19 mouse cellular contexts compared by ENCODE assay signal in genomic region chr8:26266384-26266783, GRCm38 (mm10).
DNase-seq lines count a peak whose midpoint lies in the region; ATAC-seq and TF ChIP-seq lines count a peak whose summit lies in the region.
"Had no signal": no experiment of that assay in that cellular context is flagged by ENCODE, and none has a peak within 500 bp of the region (broad histone marks: within the 10 kb centered on the region; RNA-seq: fewer than 3 reads in every experiment).

No protein-coding gene starts in this region.

- no peak for TF ChIP-seq POLR2A in limb, embryonic 14.5 days (IDR thresholded peaks at IDR 0.05; ENCODE audit: borderline replicate concordance, extremely low read depth, insufficient read depth, insufficient read length)

- no peak for ATAC-seq in midbrain, postnatal 0 days (ENCODE audit: low FRiP score)
- no peak for ATAC-seq in midbrain, embryonic 16.5 days
- ATAC-seq in limb, embryonic 14.5 days (ENCODE audit: low FRiP score, low read depth), result no peak
- ATAC-seq: intestine, postnatal 0 days had no signal

- H3K36me3 ChIP-seq in midbrain, postnatal 0 days (ENCODE audit: insufficient read depth, low read length), result no peaks in the 10 kb centered on the region
- no peaks in the 10 kb centered on the region for H3K36me3 ChIP-seq in midbrain, embryonic 16.5 days (ENCODE audit: control insufficient read depth, insufficient read depth, low read length)
- no peaks in the 10 kb centered on the region for H3K36me3 ChIP-seq in limb, embryonic 14.5 days (ENCODE audit: control insufficient read depth, insufficient read depth, low read length)

- no peak overlapping the region for H3K27ac ChIP-seq in midbrain, postnatal 0 days (ENCODE audit: low read depth, low read length)
- H3K27ac ChIP-seq in midbrain, embryonic 16.5 days (ENCODE audit: low read length), result no peak overlapping the region
- no peak overlapping the region for H3K27ac ChIP-seq in limb, embryonic 14.5 days (replicated peaks; ENCODE audit: low read depth, low read length)
- H3K27ac ChIP-seq: liver, embryonic 14.5 days; stomach, postnatal 0 days had no signal

- no peaks in the 10 kb centered on the region for H3K9me3 ChIP-seq in midbrain, postnatal 0 days (ENCODE audit: low read length)
- no peaks in the 10 kb centered on the region for H3K9me3 ChIP-seq in midbrain, embryonic 16.5 days (replicated peaks; ENCODE audit: control insufficient read depth, low read length, poor library complexity, severe bottlenecking)
- no peaks in the 10 kb centered on the region for H3K9me3 ChIP-seq in limb, embryonic 14.5 days (ENCODE audit: control insufficient read depth, low read length)

- peak; percentile 60 for DNase-seq in embryo, embryonic 10 days (ENCODE audit: low spot score)
- DNase-seq in embryo, embryonic 9.5 days (ENCODE audit: extremely low spot score), result no peak
- DNase-seq in midbrain, postnatal 0 days (ENCODE audit: low spot score), result peak; percentile 43
- peak; percentile 61 for DNase-seq in forelimb bud, embryonic 11.5 days (ENCODE audit: low read depth, low spot score)
- peak; percentile 72 for DNase-seq in limb, embryonic 14.5 days (ENCODE audit: low spot score)
- no peak for DNase-seq in layer of hippocampus, adult 8-10 months (ENCODE audit: low spot score in 2 of 2)
- no peak for DNase-seq in lung, adult 18-20 months
- DNase-seq: adrenal gland, postnatal 25 days; cerebellum, postnatal 14 days; heart, postnatal 36 days; kidney, postnatal 14 days; lung, postnatal 10 days; thymus, postnatal 25 days had no signal

- no peak overlapping the region for H3K4me3 ChIP-seq in midbrain, postnatal 0 days (ENCODE audit: low read depth, low read length)
- H3K4me3 ChIP-seq in midbrain, embryonic 16.5 days (ENCODE audit: low read depth, low read length), result no peak overlapping the region
- no peak overlapping the region for H3K4me3 ChIP-seq in limb, embryonic 14.5 days (replicated peaks; ENCODE audit: low read length)
- H3K4me3 ChIP-seq: erythroblast, embryonic 14.5 days; megakaryocyte, embryonic 14.5 days had no signal

- no peak overlapping the region for H3K4me2 ChIP-seq in midbrain, postnatal 0 days (ENCODE audit: low read depth, low read length, poor library complexity, severe bottlenecking)
- no peak overlapping the region for H3K4me2 ChIP-seq in midbrain, embryonic 16.5 days (ENCODE audit: low read length)
- 0 out of 2 replicates have a peak overlapping the region, but pooled peaks have one; percentile 14 for H3K4me2 ChIP-seq in limb, embryonic 14.5 days (replicated peaks; ENCODE audit: low read depth, low read length, severe bottlenecking)

- H3K4me1 ChIP-seq in midbrain, postnatal 0 days (ENCODE audit: insufficient read depth, low read length), result peaks cover 12% of the 10 kb centered on the region
- peaks cover 20% of the 10 kb centered on the region for H3K4me1 ChIP-seq in midbrain, embryonic 16.5 days (ENCODE audit: control insufficient read depth, insufficient read depth, low read length)
- H3K4me1 ChIP-seq in limb, embryonic 14.5 days (ENCODE audit: control insufficient read depth, insufficient read depth, low read length), result peaks cover 51% of the 10 kb centered on the region
- H3K4me1 ChIP-seq: megakaryocyte, embryonic 14.5 days had no signal

- no peak for TF ChIP-seq CTCF in midbrain, postnatal 0 days (IDR thresholded peaks at IDR 0.05)

- 59% methylated on average over 4 of the region's 4 CpGs for WGBS in midbrain, postnatal 0 days
- 41% methylated on average over 4 of the region's 4 CpGs for WGBS in midbrain, embryonic 16.5 days
- 9% methylated on average over 4 of the region's 4 CpGs for WGBS in limb, embryonic 14.5 days

- no peak overlapping the region for H3K9ac ChIP-seq in midbrain, postnatal 0 days (replicated peaks; ENCODE audit: low read length, poor library complexity, severe bottlenecking)
- no peak overlapping the region for H3K9ac ChIP-seq in midbrain, embryonic 16.5 days (ENCODE audit: low read depth, low read length)
- H3K9ac ChIP-seq in limb, embryonic 14.5 days (ENCODE audit: low read depth, low read length, severe bottlenecking), result no peak overlapping the region
- H3K9ac ChIP-seq: liver, embryonic 14.5 days had no signal

- no peaks in the 10 kb centered on the region for H3K27me3 ChIP-seq in midbrain, postnatal 0 days (ENCODE audit: insufficient read depth, low read length)
- H3K27me3 ChIP-seq in midbrain, embryonic 16.5 days (ENCODE audit: control insufficient read depth, insufficient read depth, low read depth, low read length), result no peaks in the 10 kb centered on the region; the same call in 1 of the 2 replicates
- H3K27me3 ChIP-seq in limb, embryonic 14.5 days (ENCODE audit: control insufficient read depth, insufficient read depth, low read length), result no peaks in the 10 kb centered on the region
- H3K27me3 ChIP-seq: megakaryocyte, embryonic 14.5 days had no signal

Comparison
In these comparisons a context has a peak if more than half of its experiments do, and no peak if none do; other contexts are left out.
1. DNase-seq: peak in embryo, embryonic 10 days (single experiment), midbrain, postnatal 0 days (single experiment), forelimb bud, embryonic 11.5 days (single experiment) and limb, embryonic 14.5 days (single experiment); none in embryo, embryonic 9.5 days (single experiment), layer of hippocampus, adult 8-10 months (0 of 2) and lung, adult 18-20 months (0 of 2).